Mouse (Mus musculus) gastrocnemius, postnatal 10 days (tissue): ENCODE data around the gene Gm20662. TPM values are rescaled to one million over a fixed set of nuclear protein-coding genes. Genes with fewer than 3 reads are reported as not detected.

ENCODE experiments used
- DNase-seq: peaks from one replicate; pipeline ENCODE4 v3.0.0; 2021; ENCODE audit warnings: mixed read lengths
- long read RNA-seq, 2 experiments: library from polyadenylated mRNA; stranded (forward); transcript quantifications; one replicate each; pipeline ENCODE4 v2.0.0; 2021
- total RNA-seq, 2 experiments: library from RNA; stranded (reverse); gene quantifications; 2 replicates each; pipeline ENCODE4 v1.2.3; 2021

The Gm20662 gene
- not detected for total RNA-seq
- long read RNA-seq, experiment 1 = 0 reads
- long read RNA-seq, experiment 2 = 0 reads

- no peak for DNase-seq
Observed at GRCm38 (mm10) chr9:107996049-107996448, at the start of gene Gm20662. TSS of gene Gm20662 (plus strand) at chr9:107996349.

DNA sequence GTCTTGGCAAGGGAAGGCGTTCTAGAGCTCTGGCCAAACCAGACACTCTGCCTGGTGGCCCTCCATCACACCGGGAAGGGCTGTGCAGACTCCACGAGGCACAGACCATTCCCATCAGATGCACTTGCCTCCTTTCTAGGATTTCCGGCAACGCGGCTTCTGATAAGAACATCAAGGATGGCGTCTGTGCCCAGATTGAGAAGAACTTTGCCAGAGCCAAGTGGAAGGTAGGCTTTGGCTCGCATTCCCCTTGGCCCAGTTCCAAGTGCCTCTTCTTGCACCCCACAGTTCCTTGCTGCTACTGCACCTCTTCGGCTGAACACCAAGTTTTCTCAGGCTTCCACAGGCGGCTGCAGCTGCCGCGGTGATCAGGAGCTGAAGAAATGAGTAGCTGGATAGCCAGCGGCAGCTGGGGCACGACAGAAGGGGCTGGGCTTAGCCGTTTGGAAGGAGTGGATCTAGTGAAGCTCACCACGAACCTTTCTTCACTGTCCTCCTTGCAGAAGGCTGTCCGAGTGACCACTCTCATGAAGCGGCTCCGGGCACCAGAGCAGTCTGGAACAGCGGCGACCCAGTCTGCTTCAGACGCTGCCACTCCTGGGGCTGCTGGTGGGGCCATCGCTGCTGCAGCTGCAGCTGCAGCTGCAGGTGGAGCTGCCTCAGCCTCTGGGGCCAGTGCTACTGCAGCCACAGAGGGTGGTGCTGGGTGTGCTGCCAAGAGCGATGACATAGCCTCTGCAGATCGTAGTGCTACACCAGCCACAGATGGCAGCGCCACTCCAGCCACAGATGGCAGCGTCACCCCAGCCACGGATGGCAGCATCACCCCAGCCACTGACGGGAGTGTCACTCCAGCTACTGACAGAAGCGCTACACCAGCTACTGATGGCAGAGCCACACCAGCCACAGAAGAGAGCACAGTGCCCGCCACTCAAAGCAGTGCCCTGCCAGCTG is 48.6 kb upstream of the Gm20662 start:
- no peak for DNase-seq

GRCm38 (mm10) chr9:107949184-107949921 is 46.8 kb upstream of the Gm20662 start:
- no peak for DNase-seq

- DNase-seq = no peak
Observed at GRCm38 (mm10) chr9:107949922-107950235, 46.3 kb upstream of the Gm20662 start, which contains the start of gene Traip. TSS of gene Traip (plus strand) at chr9:107950136.

DNA sequence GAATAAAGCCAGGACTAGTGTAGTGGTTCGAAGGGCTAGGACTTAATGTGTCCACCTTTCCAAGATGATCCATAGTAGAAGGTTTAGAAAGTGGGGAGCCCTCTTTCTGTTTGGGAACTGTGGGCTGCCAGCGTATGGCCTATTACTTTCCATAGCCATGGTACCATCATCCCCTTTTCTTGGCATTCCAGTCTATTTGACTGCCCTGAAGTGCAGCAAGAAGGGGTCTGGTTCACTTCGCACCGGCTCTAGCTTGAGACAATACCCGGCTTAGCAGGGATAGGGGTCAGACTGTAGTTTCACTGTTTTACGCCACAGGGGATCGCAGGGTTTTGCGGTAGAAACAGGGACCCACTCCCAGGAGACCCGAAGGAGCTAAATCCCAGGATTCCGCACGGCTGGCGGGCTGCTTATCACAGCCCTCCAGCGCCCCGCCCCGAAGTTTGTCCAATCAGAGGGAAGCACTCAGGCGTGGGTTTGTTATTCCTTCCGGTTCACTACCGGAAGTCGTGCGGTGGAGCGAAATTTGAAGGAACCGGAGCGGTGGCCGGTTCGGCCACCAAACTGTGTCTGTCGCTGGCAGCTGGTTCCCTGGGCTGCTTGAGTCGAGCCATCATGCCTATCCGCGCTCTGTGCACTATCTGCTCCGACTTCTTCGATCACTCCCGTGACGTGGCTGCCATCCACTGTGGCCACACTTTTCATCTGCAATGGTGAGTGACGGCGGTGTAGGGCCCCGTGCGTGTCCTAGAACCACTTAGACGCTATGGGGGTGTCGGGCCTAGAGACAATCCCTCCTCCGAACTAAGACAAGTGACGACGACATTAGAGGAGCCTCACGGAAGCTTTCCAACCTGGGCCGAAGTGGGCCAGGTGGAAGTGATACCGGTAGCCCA is 45.4 kb upstream of the Gm20662 start:
- peak; percentile 92 for DNase-seq

- DNase-seq = no peak
Observed at GRCm38 (mm10) chr9:107955613-107956289, 40.4 kb upstream of the Gm20662 start.

DNA sequence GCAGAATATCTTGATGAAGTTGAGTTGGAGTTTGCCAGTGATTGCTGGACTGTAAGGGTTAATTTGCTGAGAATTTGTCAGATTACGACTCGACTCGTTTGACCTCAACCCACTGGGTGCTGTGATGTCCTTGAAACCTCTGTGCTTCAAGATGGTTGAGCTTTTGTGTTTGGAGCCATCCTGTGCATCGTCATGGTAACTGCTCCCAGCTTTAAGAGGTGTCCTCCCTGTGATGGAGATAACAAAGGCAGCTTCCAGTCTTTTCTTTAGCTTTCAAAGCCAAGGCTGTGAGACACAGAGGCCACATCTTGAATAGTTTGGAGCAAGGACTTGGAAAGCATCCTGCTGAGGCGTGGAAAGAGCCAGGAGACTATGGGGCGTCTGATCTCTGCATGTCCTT is 39.0 kb upstream of the Gm20662 start:
- no peak for DNase-seq

DNA sequence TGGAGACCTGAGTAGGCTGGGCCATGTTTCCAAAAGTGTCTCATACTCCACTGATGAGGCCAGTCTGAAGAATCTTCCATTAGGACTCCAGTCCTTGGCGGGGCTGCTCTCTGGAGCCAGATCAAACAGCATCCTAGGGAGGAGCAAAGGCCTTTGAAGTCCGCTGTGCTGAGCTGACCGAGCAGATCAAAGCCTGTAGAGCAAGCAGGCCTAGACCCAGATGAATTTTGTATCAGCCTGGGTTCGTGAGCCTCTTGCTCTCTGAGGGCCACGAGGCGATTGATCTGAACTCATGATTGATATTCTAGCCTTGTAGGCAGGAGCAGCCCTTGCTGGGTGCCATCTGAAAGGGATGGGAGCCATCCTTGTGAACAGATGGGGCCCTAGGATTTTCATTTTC is 36.3 kb upstream of the Gm20662 start:
- no peak for DNase-seq

- DNase-seq = no peak
Observed at GRCm38 (mm10) chr9:107960928-107961327, 35.2 kb upstream of the Gm20662 start.

GRCm38 (mm10) chr9:107961351-107961762 is 34.8 kb upstream of the Gm20662 start:
- no peak for DNase-seq

DNA sequence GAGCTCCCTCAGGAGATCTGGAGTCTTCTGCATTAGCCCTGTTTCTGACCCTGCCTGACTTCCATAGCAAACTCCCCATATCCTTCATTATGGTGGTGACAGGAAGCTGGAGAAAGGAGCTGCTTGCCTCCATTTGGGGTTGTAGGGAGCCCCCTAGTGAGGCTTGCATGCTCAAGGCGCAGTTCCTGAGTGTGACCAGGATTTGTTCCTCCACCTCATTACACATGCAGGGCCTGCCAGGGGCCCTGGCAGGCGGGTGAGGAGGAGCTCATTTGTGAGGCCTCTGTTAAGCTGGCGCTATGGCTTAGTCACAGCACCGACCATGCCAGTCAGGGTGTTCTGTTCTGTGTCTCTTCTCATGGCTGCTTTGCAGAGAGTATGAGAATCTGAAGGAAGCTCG is 34.3 kb upstream of the Gm20662 start:
- no peak for DNase-seq

GRCm38 (mm10) chr9:107962916-107963315 is 33.2 kb upstream of the Gm20662 start:
- no peak for DNase-seq

GRCm38 (mm10) chr9:107963700-107964099 is 32.4 kb upstream of the Gm20662 start:
- DNase-seq = peak; percentile 90

DNA sequence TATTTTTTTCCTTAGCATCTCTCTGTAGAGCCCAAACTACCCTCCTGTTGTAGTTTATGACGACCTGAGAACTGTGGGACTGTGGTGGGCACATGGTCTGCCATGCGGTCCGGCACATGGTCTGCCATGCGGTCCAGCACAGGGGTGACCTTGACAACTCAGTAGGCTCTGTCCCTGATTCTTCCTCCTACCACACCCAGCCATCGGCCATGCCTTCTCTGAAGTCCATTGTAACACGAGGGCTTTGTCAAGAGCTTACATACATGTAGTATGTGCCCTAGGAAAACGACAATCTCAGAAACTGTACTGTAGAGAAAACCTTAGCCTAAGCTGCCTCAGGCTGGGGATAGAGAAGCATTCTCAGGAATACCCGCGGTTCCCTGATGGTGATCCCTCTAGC is 31.5 kb upstream of the Gm20662 start:
- no peak for DNase-seq

GRCm38 (mm10) chr9:107966676-107967075 is 29.5 kb upstream of the Gm20662 start:
- no peak for DNase-seq

GRCm38 (mm10) chr9:107967437-107967836 is 28.7 kb upstream of the Gm20662 start:
- DNase-seq = no peak

DNA sequence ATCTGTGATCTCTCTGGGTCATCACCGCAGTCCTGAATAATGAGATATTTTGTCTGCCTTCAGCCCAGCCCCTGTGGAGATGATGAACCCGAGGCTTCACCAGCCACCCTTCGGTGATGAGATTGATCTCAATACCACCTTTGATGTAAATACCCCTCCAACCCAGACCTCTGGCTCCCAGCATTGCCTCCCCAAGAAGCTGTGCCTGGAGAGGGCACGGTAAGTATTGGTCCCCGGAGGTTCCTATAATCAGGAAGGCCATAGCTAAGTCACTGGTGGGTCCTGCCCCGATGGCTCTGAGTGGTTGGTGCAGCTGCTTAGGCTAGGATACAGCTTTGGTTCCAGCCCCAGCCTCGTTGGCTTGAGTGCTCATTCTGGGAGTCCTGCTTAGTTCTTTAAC is 27.6 kb upstream of the Gm20662 start:
- no peak for DNase-seq

GRCm38 (mm10) chr9:107970311-107970710 is 25.8 kb upstream of the Gm20662 start:
- DNase-seq = no peak

DNA sequence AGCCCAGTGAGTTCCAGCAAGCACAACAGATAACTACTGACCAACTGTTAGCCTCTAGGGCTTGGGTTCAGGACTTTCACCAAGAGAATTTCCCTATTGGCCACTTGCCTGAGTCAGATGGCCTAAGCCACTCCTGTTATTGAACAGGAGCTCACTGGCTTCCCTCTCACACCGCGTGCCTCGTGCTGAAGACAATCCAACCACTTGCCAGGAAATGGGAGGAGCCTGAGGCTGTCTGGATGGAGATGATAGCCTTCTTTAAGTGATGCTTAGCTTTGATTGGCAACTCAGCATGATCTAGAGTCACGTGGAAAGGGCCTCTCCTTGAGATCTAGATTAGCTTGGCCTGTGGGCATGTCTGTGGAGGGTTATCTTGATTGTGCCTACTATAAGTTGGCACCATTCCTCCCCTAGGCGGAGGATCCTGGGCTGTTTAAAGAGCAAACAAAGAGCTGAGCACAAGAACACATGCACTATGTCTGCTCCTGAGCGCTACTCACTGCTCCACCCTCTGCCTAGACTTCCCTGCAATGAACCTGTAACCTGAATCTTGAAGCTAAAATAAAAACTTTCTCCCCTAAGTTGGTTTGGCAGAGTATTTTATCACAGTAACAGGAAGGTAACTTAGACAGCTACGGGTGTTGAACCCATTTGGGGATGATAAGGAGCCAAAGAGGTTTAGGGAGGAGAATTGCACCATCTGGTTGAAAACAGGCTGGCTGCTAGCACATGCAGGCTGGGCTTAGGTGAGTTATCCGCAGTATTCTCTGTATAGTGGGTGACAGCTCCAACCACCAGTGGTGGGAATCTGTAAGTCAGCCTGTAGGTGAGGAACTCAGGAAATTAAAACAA is 24.2 kb upstream of the Gm20662 start:
- DNase-seq = no peak

DNA sequence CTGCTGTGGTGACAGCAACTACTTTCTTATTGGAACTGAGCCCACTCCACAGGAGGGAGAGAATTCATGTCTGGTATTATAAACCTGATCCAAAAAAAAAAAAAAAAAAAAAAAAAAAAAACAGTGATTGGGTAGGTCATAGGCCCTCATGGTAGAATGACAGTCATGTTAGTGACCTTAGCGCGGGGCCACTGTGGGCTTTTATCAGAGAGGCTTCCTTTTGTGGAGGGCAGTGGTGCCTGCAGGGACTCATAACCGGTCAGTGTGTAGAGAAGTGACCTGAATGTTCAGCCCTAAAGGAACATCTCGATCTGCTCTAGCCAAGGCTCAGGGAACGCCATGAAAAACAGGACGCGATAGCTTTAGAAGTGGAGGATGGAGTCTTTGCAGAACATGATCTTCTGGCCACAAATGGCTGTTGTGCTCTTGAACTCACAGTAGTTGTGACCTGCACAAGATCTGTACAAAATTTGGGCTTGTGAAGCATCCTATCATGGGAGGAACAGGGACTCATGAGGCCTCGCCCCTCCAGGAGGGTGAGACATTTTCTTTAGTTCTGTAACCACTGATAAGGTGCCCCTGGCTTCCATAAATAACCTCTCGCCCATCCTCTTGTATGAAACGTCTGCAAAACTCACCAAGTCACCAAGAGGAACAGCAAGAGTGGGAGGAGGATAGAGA is 21.5 kb upstream of the Gm20662 start:
- DNase-seq = no peak
